Mouse (Mus musculus) erythroid progenitor cell, adult 5-6 weeks (primary cell): ENCODE measurements around the gene Tmem214. TPM values are rescaled to one million over a fixed set of nuclear protein-coding genes. Genes with fewer than 3 reads are reported as not detected.

ENCODE experiments used
- total RNA-seq, 2 experiments: library from RNA; stranded (forward) in 1 of 2; stranded (reverse) in 1 of 2; fragments of 150-400 nt in 1 of 2; fragments of 186-747, 209-891 nt in 1 of 2; gene quantifications; 2 replicates each; pipeline versions ENCODE4 v1.2.3 to v1.2.4; 2015 to 2017; ENCODE audit warnings: low replicate concordance in 2 of 2

The Tmem214 gene
- total RNA-seq, 2 experiments from 2014 or later, result 9.5 to 11.3 TPM

Other genes starting within 250 kb of the Tmem214 start
- 9.4 and 13.4 TPM in 2 replicates for gene Slc35f6, start 220.1 kb upstream of the Tmem214 start, total RNA-seq (2015; ENCODE audit: low replicate concordance)
- 11.2 and 16.7 TPM in 2 replicates for gene Slc35f6, start 220.1 kb upstream of the Tmem214 start, total RNA-seq (2017; ENCODE audit: low replicate concordance)
- gene Cenpa, start 201.2 kb upstream of the Tmem214 start, total RNA-seq (2015; ENCODE audit: low replicate concordance), result 501 and 540 TPM in 2 replicates
- 370 and 444 TPM in 2 replicates for gene Cenpa, start 201.2 kb upstream of the Tmem214 start, total RNA-seq (2017; ENCODE audit: low replicate concordance)
- gene Dpysl5, start 156.4 kb upstream of the Tmem214 start, total RNA-seq (2015; ENCODE audit: low replicate concordance), result 0.36 TPM in 1 of 2 replicates, not detected in the other
- gene Dpysl5, start 156.4 kb upstream of the Tmem214 start, total RNA-seq (2017; ENCODE audit: low replicate concordance), result not detected in 2 replicates
- 1.3 TPM in 1 of 2 replicates, not detected in the other for gene Mapre3, start 53.4 kb upstream of the Tmem214 start, total RNA-seq (2015; ENCODE audit: low replicate concordance)
- 0.64 TPM in 1 of 2 replicates, not detected in the other for gene Mapre3, start 53.4 kb upstream of the Tmem214 start, total RNA-seq (2017; ENCODE audit: low replicate concordance)
- 3.4 and 3.6 TPM in 2 replicates for gene Agbl5, start 20.7 kb downstream of the Tmem214 start, total RNA-seq (2015; ENCODE audit: low replicate concordance)
- gene Agbl5, start 20.7 kb downstream of the Tmem214 start, total RNA-seq (2017; ENCODE audit: low replicate concordance), result 1.1 and 7.1 TPM in 2 replicates
- gene Ost4, start 39.8 kb downstream of the Tmem214 start, total RNA-seq (2015; ENCODE audit: low replicate concordance), result 256 and 260 TPM in 2 replicates
- gene Ost4, start 39.8 kb downstream of the Tmem214 start, total RNA-seq (2017; ENCODE audit: low replicate concordance), result 78.4 and 188 TPM in 2 replicates
- 9.6 and 11.5 TPM in 2 replicates for gene Emilin1, start 45.4 kb downstream of the Tmem214 start, total RNA-seq (2015; ENCODE audit: low replicate concordance)
- gene Emilin1, start 45.4 kb downstream of the Tmem214 start, total RNA-seq (2017; ENCODE audit: low replicate concordance), result 5.6 and 11.6 TPM in 2 replicates
- gene Khk, start 53.4 kb downstream of the Tmem214 start, total RNA-seq (2015; ENCODE audit: low replicate concordance), result 2.5 and 10.8 TPM in 2 replicates
- gene Khk, start 53.4 kb downstream of the Tmem214 start, total RNA-seq (2017; ENCODE audit: low replicate concordance), result 4.4 and 8.9 TPM in 2 replicates
- not detected in 2 replicates for gene Cgref1, start 77.6 kb downstream of the Tmem214 start, total RNA-seq (2015; ENCODE audit: low replicate concordance)
- not detected in 2 replicates for gene Cgref1, start 77.6 kb downstream of the Tmem214 start, total RNA-seq (2017; ENCODE audit: low replicate concordance)
- 42.3 and 55.5 TPM in 2 replicates for gene Preb, start 92.3 kb downstream of the Tmem214 start, total RNA-seq (2015; ENCODE audit: low replicate concordance)
- 8.2 and 24.9 TPM in 2 replicates for gene Preb, start 92.3 kb downstream of the Tmem214 start, total RNA-seq (2017; ENCODE audit: low replicate concordance)
- not detected in 2 replicates for gene Tcf23, start 100.7 kb downstream of the Tmem214 start, total RNA-seq (2015; ENCODE audit: low replicate concordance)
- not detected in 2 replicates for gene Tcf23, start 100.7 kb downstream of the Tmem214 start, total RNA-seq (2017; ENCODE audit: low replicate concordance)
- 38.6 and 49.9 TPM in 2 replicates for gene Atraid, start 180.3 kb downstream of the Tmem214 start, total RNA-seq (2015; ENCODE audit: low replicate concordance)
- gene Atraid, start 180.3 kb downstream of the Tmem214 start, total RNA-seq (2017; ENCODE audit: low replicate concordance), result 15.1 and 16.0 TPM in 2 replicates
- not detected in 2 replicates for gene Slc5a6, start 180.9 kb downstream of the Tmem214 start, total RNA-seq (2015; ENCODE audit: low replicate concordance)
- not detected in 2 replicates for gene Slc5a6, start 180.9 kb downstream of the Tmem214 start, total RNA-seq (2017; ENCODE audit: low replicate concordance)
- 19.3 and 24.9 TPM in 2 replicates for gene Cad, start 186.8 kb downstream of the Tmem214 start, total RNA-seq (2015; ENCODE audit: low replicate concordance)
- 3.5 and 11.3 TPM in 2 replicates for gene Cad, start 186.8 kb downstream of the Tmem214 start, total RNA-seq (2017; ENCODE audit: low replicate concordance)
- gene Dnajc5g, start 238.3 kb downstream of the Tmem214 start, total RNA-seq (2015; ENCODE audit: low replicate concordance), result not detected in 2 replicates
- not detected in 2 replicates for gene Dnajc5g, start 238.3 kb downstream of the Tmem214 start, total RNA-seq (2017; ENCODE audit: low replicate concordance)
- gene Slc30a3, start 240.2 kb downstream of the Tmem214 start, total RNA-seq (2015; ENCODE audit: low replicate concordance), result not detected in 2 replicates
- gene Slc30a3, start 240.2 kb downstream of the Tmem214 start, total RNA-seq (2017; ENCODE audit: low replicate concordance), result not detected in 2 replicates
- not detected in 2 replicates for gene Trim54, start 248.7 kb downstream of the Tmem214 start, total RNA-seq (2015; ENCODE audit: low replicate concordance)
- gene Trim54, start 248.7 kb downstream of the Tmem214 start, total RNA-seq (2017; ENCODE audit: low replicate concordance), result not detected in 2 replicates